Mouse (Mus musculus) C2C12 (cell line): ENCODE results near the gene Nek11. TPM values are rescaled to one million over a fixed set of nuclear protein-coding genes. Genes with fewer than 3 reads are reported as not detected.
A peak's percentile ranks its signal among the peaks of the same experiment; 100 is the strongest.

ENCODE experiments used
- H3K27me3 ChIP-seq: one replicate; pipeline ENCODE4 v1.6.1; 2011; ENCODE audit not compliant: control insufficient read depth, insufficient read depth, insufficient read length
- H3K36me3 ChIP-seq: one replicate; pipeline ENCODE4 v1.6.1; 2011; ENCODE audit not compliant: control insufficient read depth, insufficient read depth
- H3K4me3 ChIP-seq: one replicate; pipeline ENCODE4 v1.5.1; 2011; ENCODE audit warnings: mild to moderate bottlenecking, control low read depth; ENCODE audit not compliant: poor library complexity, insufficient read depth, severe bottlenecking
- H3K79me2 ChIP-seq: one replicate; pipeline ENCODE4 v1.6.1; 2011; ENCODE audit not compliant: control insufficient read depth, insufficient read depth
- H3K79me3 ChIP-seq: one replicate; pipeline ENCODE4 v1.6.1; 2011; ENCODE audit warnings: low read depth, control low read depth
- H3ac ChIP-seq: one replicate; pipeline ENCODE3; 2011; ENCODE audit warnings: low read depth; ENCODE audit not compliant: control insufficient read depth, insufficient read length
- CEBPB ChIP-seq: IDR thresholded peaks from one replicate; pipeline ENCODE4 v1.6.1; 2011; ENCODE audit warnings: low read depth, mild to moderate bottlenecking, control low read depth, moderate library complexity
- CTCF ChIP-seq: IDR thresholded peaks from one replicate; pipeline ENCODE4 v1.5.1; 2011; ENCODE audit not compliant: control insufficient read depth, insufficient read depth, insufficient read length
- FOSL1 ChIP-seq: IDR thresholded peaks from one replicate; pipeline ENCODE4 v1.8.0; 2011; ENCODE audit warnings: mild to moderate bottlenecking, low read length; ENCODE audit not compliant: poor library complexity, insufficient read depth, severe bottlenecking
- MAX ChIP-seq: IDR thresholded peaks from one replicate; pipeline ENCODE4 v1.6.1; 2011; ENCODE audit warnings: mild to moderate bottlenecking, control low read depth
- MYOD1 ChIP-seq: IDR thresholded peaks from one replicate; pipeline ENCODE4 v1.6.1; 2011; ENCODE audit warnings: low read depth; ENCODE audit not compliant: control insufficient read depth, insufficient read length
- MYOG ChIP-seq: IDR thresholded peaks from one replicate; pipeline ENCODE4 v1.6.1; 2011; ENCODE audit not compliant: control insufficient read depth, insufficient read length; ENCODE audit errors: extremely low read depth
- USF1 ChIP-seq: IDR thresholded peaks from one replicate; pipeline ENCODE4 v1.6.1; 2011; ENCODE audit warnings: low read depth, mild to moderate bottlenecking, control low read depth, moderate library complexity
- polyA plus RNA-seq: library from polyadenylated mRNA; unstranded; fragments of >200 nt; fragmentation: generic; extraction: Trizol; gene quantifications from one replicate; pipeline ENCODE4 v1.2.1, GENCODE M21; 2012; ENCODE audit warnings: missing spikeins

The Nek11 gene
- polyA plus RNA-seq, 1 experiment, result 0.05 TPM

DNA sequence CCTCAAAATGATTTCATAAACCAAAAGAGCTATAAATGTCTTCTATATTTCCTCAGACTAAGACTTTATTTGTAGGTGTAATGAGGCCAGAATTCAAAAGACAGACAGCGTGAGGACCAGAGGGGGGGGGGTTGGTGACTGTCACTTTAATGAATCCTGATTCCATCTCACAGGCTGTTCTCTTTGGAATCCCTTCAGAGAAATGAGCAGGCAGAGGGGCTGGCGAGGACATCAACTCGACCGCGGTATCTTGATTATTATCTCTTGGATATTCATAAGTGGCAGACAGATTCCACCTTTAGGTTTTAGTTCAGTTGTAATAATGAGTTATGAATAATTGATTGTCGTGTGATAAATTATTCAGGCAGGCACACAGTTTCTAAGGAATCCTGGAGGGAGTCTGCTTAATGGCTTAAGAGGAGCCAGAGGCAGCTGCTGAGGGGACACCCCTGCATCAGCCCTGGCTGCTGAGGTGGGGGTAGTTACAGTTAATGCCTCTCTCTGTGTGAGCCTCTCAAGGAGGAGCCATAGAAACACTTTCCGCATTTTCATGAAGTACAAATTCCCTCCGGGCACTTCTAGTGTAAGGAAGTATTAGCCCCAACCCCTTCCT is 15.7 kb downstream of the Nek11 start:
- Histone ChIP-seq H3K4me3 (no peak overlapping the region), H3K79me3 (no peaks in the 10 kb centered on the region), H3ac (no peak overlapping the region), H3K79me2 (no peaks in the 10 kb centered on the region), H3K27me3 (no peaks in the 10 kb centered on the region), H3K36me3 (no peaks in the 10 kb centered on the region)
- TF ChIP-seq MYOD1 (no peak), MAX (no peak), FOSL1 (no peak), CEBPB (no peak), MYOG (no peak), CTCF (no peak), USF1 (no peak)

DNA sequence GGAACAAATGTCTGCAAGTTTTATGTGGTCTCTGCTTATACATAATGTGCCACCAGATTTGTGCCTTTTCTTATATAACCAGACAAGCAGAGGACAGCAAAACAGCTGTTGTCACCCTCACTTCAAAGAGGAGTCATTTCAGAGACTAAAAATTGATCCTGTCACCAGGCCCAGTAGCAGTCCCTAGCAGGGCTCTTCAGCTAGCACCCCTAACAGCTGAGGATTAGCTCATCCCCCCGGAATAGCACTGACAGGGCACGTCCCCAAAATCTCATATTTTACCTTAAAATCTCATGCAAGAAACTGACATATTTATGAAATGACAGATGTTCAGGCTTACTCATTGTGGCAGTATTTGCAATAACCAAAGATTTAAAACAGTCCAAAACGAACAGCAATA is 17.7 kb downstream of the Nek11 start:
- TF ChIP-seq MYOG (no peak), CTCF (no peak), USF1 (no peak), CEBPB (no peak), FOSL1 (no peak), MYOD1 (no peak), MAX (no peak)
- Histone ChIP-seq H3K4me3 (no peak overlapping the region), H3ac (no peak overlapping the region), H3K36me3 (no peaks in the 10 kb centered on the region), H3K79me3 (no peaks in the 10 kb centered on the region), H3K27me3 (no peaks in the 10 kb centered on the region), H3K79me2 (no peaks in the 10 kb centered on the region)

GRCm38 (mm10) chr9:105376954-105377530 is 18.3 kb downstream of the Nek11 start:
- H3ac ChIP-seq, result no peak overlapping the region
- no peaks in the 10 kb centered on the region for H3K79me2 ChIP-seq
- no peak for TF ChIP-seq MYOD1
- TF ChIP-seq MAX, result no peak
- TF ChIP-seq MYOG, result no peak
- TF ChIP-seq CEBPB, result no peak
- no peaks in the 10 kb centered on the region for H3K36me3 ChIP-seq
- H3K4me3 ChIP-seq, result no peak overlapping the region
- no peaks in the 10 kb centered on the region for H3K79me3 ChIP-seq
- no peaks in the 10 kb centered on the region for H3K27me3 ChIP-seq

- no peaks in the 10 kb centered on the region for H3K79me2 ChIP-seq
- no peak overlapping the region for H3ac ChIP-seq
- no peaks in the 10 kb centered on the region for H3K27me3 ChIP-seq
- no peaks in the 10 kb centered on the region for H3K79me3 ChIP-seq
- H3K36me3 ChIP-seq, result no peaks in the 10 kb centered on the region
- H3K4me3 ChIP-seq, result no peak overlapping the region
- TF ChIP-seq CEBPB (peak; percentile 61), MYOD1 (peak; percentile 74), USF1 (no peak)
Measured at GRCm38 (mm10) chr9:105376411-105376810, 18.9 kb downstream of the Nek11 start.

GRCm38 (mm10) chr9:105374361-105374760 is 21.0 kb downstream of the Nek11 start:
- TF ChIP-seq MYOG (no peak), MAX (no peak), FOSL1 (no peak)
- H3K79me3 ChIP-seq, result no peaks in the 10 kb centered on the region
- no peaks in the 10 kb centered on the region for H3K36me3 ChIP-seq
- no peaks in the 10 kb centered on the region for H3K27me3 ChIP-seq
- no peak overlapping the region for H3K4me3 ChIP-seq
- H3ac ChIP-seq, result no peak overlapping the region
- H3K79me2 ChIP-seq, result no peaks in the 10 kb centered on the region

DNA sequence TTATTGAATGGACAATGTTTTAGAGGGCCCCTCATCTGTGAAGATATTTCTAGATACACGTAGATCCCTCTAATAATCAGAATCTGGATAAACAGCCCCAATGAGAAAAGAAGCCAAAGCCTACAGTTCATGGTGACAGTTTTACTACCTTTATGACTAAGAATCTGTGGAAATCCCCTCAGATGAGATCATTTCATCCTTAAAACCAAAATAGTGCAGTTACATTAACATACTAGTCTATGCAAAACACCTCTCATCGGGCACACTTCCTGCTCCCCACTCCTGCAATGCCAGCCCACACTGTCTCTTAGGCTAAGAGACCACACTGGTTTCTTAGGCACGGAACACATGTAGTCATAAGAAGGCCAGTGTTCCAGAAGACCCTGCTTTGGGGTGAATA is 26.7 kb downstream of the Nek11 start:
- TF ChIP-seq FOSL1 (no peak), MYOG (no peak), CEBPB (no peak)

More for the DNA sequence above, 26.7 kb downstream of the Nek11 start:
- Histone ChIP-seq H3K4me3 (no peak overlapping the region), H3K79me3 (no peaks in the 10 kb centered on the region), H3ac (no peak overlapping the region), H3K79me2 (no peaks in the 10 kb centered on the region), H3K27me3 (no peaks in the 10 kb centered on the region), H3K36me3 (no peaks in the 10 kb centered on the region)
